ENCODE assay signal across 28 mouse cellular contexts in the genomic region with DNA sequence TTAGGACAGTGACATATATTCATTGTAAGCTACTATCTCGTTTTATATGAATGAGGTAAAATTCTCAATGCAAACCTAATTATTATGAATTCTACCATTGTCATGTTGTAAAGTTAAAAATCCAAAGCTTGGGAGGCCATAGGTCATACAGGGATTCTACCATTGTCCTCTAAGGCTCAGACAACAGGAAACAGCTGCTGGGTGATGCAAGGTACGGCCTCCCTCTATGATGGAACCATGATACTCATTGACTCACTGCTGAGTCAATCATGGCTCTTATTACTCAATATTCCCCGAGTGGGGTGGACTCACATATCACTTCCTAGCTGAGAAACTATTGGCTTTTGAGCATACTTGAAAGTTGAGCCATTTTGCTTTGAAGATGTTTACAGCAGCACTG.
"Had no signal": no experiment of that assay in that cellular context is flagged by ENCODE, and none has a peak within 500 bp of the region (broad histone marks: within the 10 kb centered on the region; RNA-seq: fewer than 3 reads in every experiment).

No protein-coding gene starts in this region.

- H3K27ac ChIP-seq: embryonic facial prominence, embryonic 10.5 days; embryonic facial prominence, embryonic 12.5 days; embryonic facial prominence, embryonic 13.5 days; embryonic facial prominence, embryonic 15.5 days; forebrain, embryonic 10.5 days; forebrain, embryonic 12.5 days; forebrain, embryonic 13.5 days; forebrain, embryonic 15.5 days; gastrocnemius, adult 2 months; heart, adult 2 months had no signal

- H3K4me2 ChIP-seq: embryonic facial prominence, embryonic 12.5 days; embryonic facial prominence, embryonic 13.5 days; embryonic facial prominence, embryonic 15.5 days; forebrain, embryonic 12.5 days; forebrain, embryonic 13.5 days; forebrain, embryonic 15.5 days had no signal

- H3K4me3 ChIP-seq: embryonic facial prominence, embryonic 10.5 days; embryonic facial prominence, embryonic 12.5 days; embryonic facial prominence, embryonic 13.5 days; embryonic facial prominence, embryonic 15.5 days; erythroblast, embryonic 14.5 days; forebrain, embryonic 10.5 days; forebrain, embryonic 12.5 days; forebrain, embryonic 13.5 days; forebrain, embryonic 15.5 days; gastrocnemius, adult 2 months; heart, adult 2 months had no signal

- H3K4me1 ChIP-seq: embryonic facial prominence, embryonic 10.5 days; embryonic facial prominence, embryonic 12.5 days; embryonic facial prominence, embryonic 13.5 days; embryonic facial prominence, embryonic 15.5 days; forebrain, embryonic 10.5 days; forebrain, embryonic 12.5 days; forebrain, embryonic 13.5 days; forebrain, embryonic 15.5 days had no signal

- H3K9me3 ChIP-seq: embryonic facial prominence, embryonic 10.5 days; embryonic facial prominence, embryonic 12.5 days; embryonic facial prominence, embryonic 13.5 days; embryonic facial prominence, embryonic 15.5 days; forebrain, embryonic 10.5 days; forebrain, embryonic 12.5 days; forebrain, embryonic 13.5 days; forebrain, embryonic 15.5 days had no signal

- ATAC-seq: forebrain, embryonic 13.5 days; forebrain, embryonic 14.5 days; forebrain, embryonic 15.5 days; forebrain, embryonic 16.5 days; forebrain, postnatal 0 days had no signal

- DNase-seq: cerebellum, adult 8-10 months; cerebellum, adult 9-10 months; cerebellum, adult 9-11 months; cerebellum, postnatal 10 days; cerebellum, postnatal 14 days; cerebellum, postnatal 25 days; cerebellum, postnatal 36 days; embryo, embryonic 11 days; forebrain, postnatal 0 days; gastrocnemius, adult 2 months; gastrocnemius, postnatal 10 days; gastrocnemius, postnatal 14 days; gastrocnemius, postnatal 25 days; gastrocnemius, postnatal 36 days; heart, adult 11 months; heart, adult 18-20 months; heart, adult 2 months had no signal

- H3K27me3 ChIP-seq: embryonic facial prominence, embryonic 12.5 days; embryonic facial prominence, embryonic 13.5 days; embryonic facial prominence, embryonic 15.5 days; forebrain, embryonic 12.5 days; forebrain, embryonic 13.5 days; forebrain, embryonic 15.5 days had no signal

- H3K36me3 ChIP-seq: embryonic facial prominence, embryonic 10.5 days; embryonic facial prominence, embryonic 12.5 days; embryonic facial prominence, embryonic 13.5 days; embryonic facial prominence, embryonic 15.5 days; forebrain, embryonic 10.5 days; forebrain, embryonic 12.5 days; forebrain, embryonic 15.5 days had no signal

- H3K9ac ChIP-seq: embryonic facial prominence, embryonic 12.5 days; embryonic facial prominence, embryonic 13.5 days; embryonic facial prominence, embryonic 15.5 days; forebrain, embryonic 12.5 days; forebrain, embryonic 13.5 days; forebrain, embryonic 15.5 days; forebrain, postnatal 0 days had no signal
